Mouse (Mus musculus): Measurements from ENCODE around the gene Tmc8. TPM values are rescaled to one million over a fixed set of nuclear protein-coding genes. Genes with fewer than 3 reads are reported as not detected.
A peak's percentile ranks its signal among the peaks of the same experiment; 100 is the strongest.

The Tmc8 gene
- polyA plus RNA-seq, 1 experiment from 2014 or later, result 6.6 TPM

GRCm38 (mm10) chr11:117760374-117761119 lies 21.3 kb upstream of the Tmc8 start:
- Histone ChIP-seq H3K4me1 (replicated peaks) (no peaks in the 10 kb centered on the region), H3K36me3 (peaks cover 46% of the 10 kb centered on the region), H3K4me3 (replicated peaks) (no peak overlapping the region), H3K27ac (no peak overlapping the region), H3K9me3 (no peaks in the 10 kb centered on the region), H3K9ac (no peak overlapping the region), H3K27me3 (replicated peaks) (no peaks in the 10 kb centered on the region), H3K4me2 (replicated peaks) (no peak overlapping the region)
- ATAC-seq, result no peak
- 90% methylated on average over 26 of the region's 26 CpGs for WGBS

DNA sequence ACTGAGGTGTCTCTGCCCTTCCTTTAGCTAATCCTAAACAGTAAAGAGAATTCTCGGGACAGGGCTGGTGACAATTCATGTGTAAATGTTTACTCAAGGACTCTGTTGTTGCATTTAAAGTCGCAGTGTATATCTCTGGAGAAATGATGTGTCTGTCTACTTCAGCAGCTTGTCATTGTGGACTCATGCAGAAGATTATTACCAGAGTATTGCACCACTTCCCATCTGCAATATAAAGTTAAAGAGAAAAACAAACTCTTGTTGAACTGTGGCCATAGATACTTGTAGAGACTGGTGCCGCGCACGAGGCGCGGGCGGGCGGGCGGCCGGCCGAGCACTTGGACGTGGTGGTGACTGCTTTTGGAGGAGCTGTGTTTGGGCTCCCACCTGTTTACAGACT lies 20.1 kb upstream of the Tmc8 start:
- Histone ChIP-seq H3K27ac (no peak overlapping the region), H3K4me1 (replicated peaks) (no peaks in the 10 kb centered on the region), H3K36me3 (peaks cover 38% of the 10 kb centered on the region), H3K9me3 (no peaks in the 10 kb centered on the region), H3K9ac (no peak overlapping the region), H3K4me3 (replicated peaks) (no peak overlapping the region), H3K4me2 (replicated peaks) (no peak overlapping the region), H3K27me3 (replicated peaks) (no peaks in the 10 kb centered on the region)
- no peak for ATAC-seq
- WGBS, result 83% methylated on average over 13 of the region's 13 CpGs

DNA sequence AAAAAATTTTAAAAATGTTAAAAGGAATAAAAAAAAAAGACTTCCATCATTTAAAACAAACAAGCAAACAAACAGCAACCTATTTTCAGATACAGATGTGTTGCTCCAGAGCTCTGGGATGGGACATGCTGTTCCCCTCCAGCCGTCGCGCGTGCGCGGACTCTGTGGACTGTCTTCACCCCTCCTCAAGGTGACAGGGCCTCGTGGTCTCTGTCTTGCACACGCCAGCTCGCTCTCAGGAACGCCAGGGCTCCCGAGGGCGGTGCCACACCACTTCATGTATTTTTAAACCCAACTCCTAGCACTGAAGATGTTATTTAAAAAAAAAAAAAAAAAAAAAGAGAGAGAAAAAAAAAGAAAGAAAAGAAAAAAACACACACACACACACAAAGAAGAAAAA lies 19.6 kb upstream of the Tmc8 start:
- Histone ChIP-seq H3K36me3 (peaks cover 37% of the 10 kb centered on the region), H3K27me3 (replicated peaks) (no peaks in the 10 kb centered on the region), H3K9me3 (no peaks in the 10 kb centered on the region), H3K9ac (no peak overlapping the region), H3K4me3 (replicated peaks) (no peak overlapping the region), H3K4me1 (replicated peaks) (no peaks in the 10 kb centered on the region), H3K4me2 (replicated peaks) (no peak overlapping the region), H3K27ac (no peak overlapping the region)
- WGBS, result 87% methylated on average over 12 of the region's 12 CpGs
- no peak for ATAC-seq

- Histone ChIP-seq H3K4me1 (replicated peaks) (peaks cover 5% of the 10 kb centered on the region), H3K27ac (no peak overlapping the region), H3K9ac (no peak overlapping the region), H3K4me2 (replicated peaks) (no peak overlapping the region), H3K36me3 (peaks cover 21% of the 10 kb centered on the region), H3K4me3 (replicated peaks) (no peak overlapping the region), H3K27me3 (replicated peaks) (no peaks in the 10 kb centered on the region), H3K9me3 (no peaks in the 10 kb centered on the region)
- WGBS, result 90% methylated on average over 9 of the region's 9 CpGs
- ATAC-seq, result no peak
These were observed 17.6 kb upstream of the Tmc8 start for GRCm38 (mm10) chr11:117764319-117764718.

DNA sequence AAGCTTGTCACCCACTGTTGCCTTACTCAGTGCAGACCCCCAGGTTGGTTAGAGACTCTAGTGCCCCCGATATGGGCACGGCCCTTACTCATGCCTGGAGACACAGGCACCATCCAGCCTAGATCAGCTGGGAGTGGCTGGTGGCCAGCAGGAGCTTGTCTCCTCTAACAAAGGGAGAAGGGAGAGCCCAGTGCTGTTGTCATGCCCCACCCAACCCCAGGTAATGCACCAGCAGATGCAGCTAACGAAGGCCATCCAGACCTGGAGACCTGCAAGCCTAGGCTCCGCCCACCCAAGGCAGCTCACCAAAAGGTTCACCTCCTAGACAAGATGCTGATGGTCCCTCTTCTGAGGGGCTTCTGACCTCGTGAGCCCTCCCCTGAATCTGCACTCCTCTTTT lies 16.5 kb upstream of the Tmc8 start:
- Histone ChIP-seq H3K27me3 (replicated peaks) (no peaks in the 10 kb centered on the region), H3K4me1 (replicated peaks) (peaks cover 10% of the 10 kb centered on the region), H3K9ac (no peak overlapping the region), H3K4me2 (replicated peaks) (no peak overlapping the region), H3K4me3 (replicated peaks) (no peak overlapping the region), H3K36me3 (peaks cover 12% of the 10 kb centered on the region), H3K27ac (no peak overlapping the region), H3K9me3 (no peaks in the 10 kb centered on the region)
- ATAC-seq, result no peak
- 92% methylated on average over 5 of the region's 5 CpGs for WGBS

GRCm38 (mm10) chr11:117766275-117766674 lies 15.6 kb upstream of the Tmc8 start:
- 80% methylated on average over 3 of the region's 3 CpGs for WGBS
- H3K4me3 ChIP-seq (replicated peaks), result no peak overlapping the region
- H3K9me3 ChIP-seq, result no peaks in the 10 kb centered on the region
- no peaks in the 10 kb centered on the region for H3K27me3 ChIP-seq (replicated peaks)
- peaks cover 13% of the 10 kb centered on the region for H3K4me1 ChIP-seq (replicated peaks)
- no peak overlapping the region for H3K4me2 ChIP-seq (replicated peaks)
- H3K27ac ChIP-seq, result no peak overlapping the region
- H3K9ac ChIP-seq, result no peak overlapping the region
- ATAC-seq, result no peak
- H3K36me3 ChIP-seq, result peaks cover 6% of the 10 kb centered on the region

- no peak overlapping the region for H3K27ac ChIP-seq
These were observed 12.9 kb upstream of the Tmc8 start for GRCm38 (mm10) chr11:117768725-117769682.

DNA sequence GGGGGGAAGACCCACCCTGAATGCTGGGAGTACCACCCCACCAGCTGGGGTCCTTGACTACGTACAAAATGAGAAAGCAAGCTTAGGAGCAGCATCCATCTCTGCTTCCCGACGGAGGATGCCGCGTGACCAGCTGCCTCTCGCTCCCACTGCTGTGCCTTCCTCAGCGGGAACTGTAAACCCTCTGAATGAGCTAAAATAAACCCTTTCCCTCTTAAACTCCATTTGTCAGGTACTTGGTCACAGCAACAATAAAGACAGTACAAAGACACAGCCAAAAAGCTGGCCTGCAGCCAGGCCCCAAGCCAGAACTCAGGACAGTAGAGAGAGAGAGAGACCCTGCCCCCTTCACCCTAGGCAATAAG lies 12.2 kb upstream of the Tmc8 start:
- WGBS, result 73% methylated on average over 7 of the region's 7 CpGs
- no peak overlapping the region for H3K4me2 ChIP-seq (replicated peaks)
- H3K27ac ChIP-seq, result no peak overlapping the region
- H3K27me3 ChIP-seq (replicated peaks), result no peaks in the 10 kb centered on the region
- no peak for ATAC-seq
- H3K4me1 ChIP-seq (replicated peaks), result peaks cover 13% of the 10 kb centered on the region
- no peak overlapping the region for H3K9ac ChIP-seq
- no peak overlapping the region for H3K4me3 ChIP-seq (replicated peaks)
- H3K9me3 ChIP-seq, result no peaks in the 10 kb centered on the region
- H3K36me3 ChIP-seq, result peaks cover 2% of the 10 kb centered on the region; the same call in 1 of the 2 replicates

More at GRCm38 (mm10) chr11:117768725-117769682, 12.9 kb upstream of the Tmc8 start:
- Histone ChIP-seq H3K9me3 (no peaks in the 10 kb centered on the region), H3K9ac (no peak overlapping the region), H3K27me3 (replicated peaks) (no peaks in the 10 kb centered on the region), H3K4me2 (replicated peaks) (no peak overlapping the region), H3K36me3 (peaks cover 3% of the 10 kb centered on the region), H3K4me3 (replicated peaks) (no peak overlapping the region), H3K4me1 (replicated peaks) (peaks cover 13% of the 10 kb centered on the region)
- 71% methylated on average over 20 of the region's 20 CpGs for WGBS
- no peak; the same call in 1 of the 2 replicates for ATAC-seq

GRCm38 (mm10) chr11:117770407-117770806 lies 11.5 kb upstream of the Tmc8 start:
- Histone ChIP-seq H3K9ac (no peak overlapping the region), H3K4me1 (replicated peaks) (peaks cover 13% of the 10 kb centered on the region), H3K4me2 (replicated peaks) (no peak overlapping the region), H3K27me3 (replicated peaks) (no peaks in the 10 kb centered on the region), H3K9me3 (no peaks in the 10 kb centered on the region), H3K36me3 (0 out of 2 replicates have a peak, but pooled peaks cover 2% of the 10 kb centered on the region), H3K4me3 (replicated peaks) (no peak overlapping the region), H3K27ac (no peak overlapping the region)
- ATAC-seq, result 0 out of 2 replicates have a peak, but pooled peaks have one; percentile 17
- 69% methylated on average over 10 of the region's 10 CpGs for WGBS

GRCm38 (mm10) chr11:117772352-117772751 lies 9.5 kb upstream of the Tmc8 start:
- no peak overlapping the region for H3K27ac ChIP-seq
- peaks cover 13% of the 10 kb centered on the region for H3K4me1 ChIP-seq (replicated peaks)
- 0 out of 2 replicates have a peak, but pooled peaks cover 2% of the 10 kb centered on the region for H3K36me3 ChIP-seq
- no peaks in the 10 kb centered on the region for H3K27me3 ChIP-seq (replicated peaks)
- H3K4me2 ChIP-seq (replicated peaks), result no peak overlapping the region
- H3K4me3 ChIP-seq (replicated peaks), result no peak overlapping the region
- no peak for ATAC-seq
- 96% methylated on average over 7 of the region's 7 CpGs for WGBS
- H3K9ac ChIP-seq, result no peak overlapping the region
- no peaks in the 10 kb centered on the region for H3K9me3 ChIP-seq

- Histone ChIP-seq H3K4me2 (replicated peaks) (no peak overlapping the region), H3K4me3 (replicated peaks) (no peak overlapping the region), H3K27me3 (replicated peaks) (no peaks in the 10 kb centered on the region), H3K9ac (no peak overlapping the region), H3K4me1 (replicated peaks) (peaks cover 19% of the 10 kb centered on the region), H3K36me3 (0 out of 2 replicates have a peak, but pooled peaks cover 2% of the 10 kb centered on the region), H3K9me3 (no peaks in the 10 kb centered on the region), H3K27ac (no peak overlapping the region)
- WGBS, result 96% methylated on average over 10 of the region's 10 CpGs
- no peak for ATAC-seq
These were observed 7.0 kb upstream of the Tmc8 start for GRCm38 (mm10) chr11:117774925-117775324.

DNA sequence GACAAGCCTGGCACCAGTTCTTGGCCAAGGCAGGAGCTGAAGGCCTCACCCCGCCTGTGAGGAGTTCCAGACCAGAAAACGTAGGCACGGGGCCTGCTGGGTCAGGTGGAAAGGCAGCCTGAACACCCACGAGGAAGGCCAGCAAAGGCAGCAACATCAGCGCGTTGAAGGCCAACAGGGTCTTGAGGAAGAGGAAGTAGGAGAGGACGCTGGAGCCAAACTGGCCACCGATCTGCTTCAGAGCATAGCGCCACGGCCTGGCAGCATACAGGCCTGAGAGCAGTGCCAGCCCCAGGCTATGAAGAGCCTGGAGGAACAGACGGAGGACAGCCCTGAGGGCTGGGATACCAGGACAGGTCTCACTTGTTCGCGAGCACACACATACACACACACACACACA lies 6.3 kb upstream of the Tmc8 start:
- H3K4me3 ChIP-seq (replicated peaks), result no peak overlapping the region
- peaks cover 25% of the 10 kb centered on the region for H3K4me1 ChIP-seq (replicated peaks)
- H3K27me3 ChIP-seq (replicated peaks), result no peaks in the 10 kb centered on the region
- no peak overlapping the region for H3K9ac ChIP-seq
- H3K27ac ChIP-seq, result no peak overlapping the region
- no peak for ATAC-seq
- no peak overlapping the region for H3K4me2 ChIP-seq (replicated peaks)
- 89% methylated on average over 13 of the region's 13 CpGs for WGBS
- no peaks in the 10 kb centered on the region for H3K9me3 ChIP-seq
- H3K36me3 ChIP-seq, result 0 out of 2 replicates have a peak, but pooled peaks cover 2% of the 10 kb centered on the region

Data from intestine, embryonic 15.5 days (tissue).